Mouse (Mus musculus) neural tube, embryonic 14.5 days (tissue): ENCODE measurements around the gene Pet100. TPM values are rescaled to one million over a fixed set of nuclear protein-coding genes. Genes with fewer than 3 reads are reported as not detected.

Experiments
- ATAC-seq: fragments of 200-750 bp; cut with Nextera tagmentation; 2 replicates; pipeline ENCODE4 v1.8.0; 2017; ENCODE audit warnings: low read depth, mild to moderate bottlenecking, moderate TSS enrichment, moderate library complexity
- H3K27ac ChIP-seq: fragments of 300-500 bp; sonication (generic); 2 replicates; pipeline ENCODE4 v1.5.1; 2014; ENCODE audit warnings: low read depth, mild to moderate bottlenecking, control low read depth, low read length, moderate library complexity, mixed read lengths
- H3K27me3 ChIP-seq: fragments of 300-500 bp; sonication (generic); 2 replicates; pipeline ENCODE4 v1.6.1; 2014; ENCODE audit warnings: low read length; ENCODE audit not compliant: control insufficient read depth, insufficient read depth
- H3K36me3 ChIP-seq: fragments of 300-500 bp; sonication (generic); 2 replicates; pipeline ENCODE4 v1.6.1; 2014; ENCODE audit warnings: low read length, mixed read lengths; ENCODE audit not compliant: control insufficient read depth, insufficient read depth
- H3K4me1 ChIP-seq: fragments of 300-500 bp; sonication (generic); 2 replicates; pipeline ENCODE4 v1.6.1; 2014; ENCODE audit warnings: low read length; ENCODE audit not compliant: control insufficient read depth, insufficient read depth
- H3K4me2 ChIP-seq: fragments of 300-500 bp; sonication (generic); 2 replicates; pipeline ENCODE4 v1.6.1; 2014; ENCODE audit warnings: mild to moderate bottlenecking, low read depth, low read length, control low read depth
- H3K4me3 ChIP-seq: fragments of 300-500 bp; sonication (generic); 2 replicates; pipeline ENCODE4 v1.5.1; 2014; ENCODE audit warnings: low read depth, low read length, control low read depth, mixed read lengths
- H3K9ac ChIP-seq: fragments of 300-500 bp; sonication (generic); replicated peaks from 2 replicates; pipeline ENCODE4 v1.6.1; 2014; ENCODE audit warnings: low read depth, mild to moderate bottlenecking, control low read depth, low read length, mixed read lengths
- H3K9me3 ChIP-seq: fragments of 300-500 bp; sonication (generic); 2 replicates; pipeline ENCODE4 v1.6.1; 2016; ENCODE audit warnings: low read length; ENCODE audit not compliant: control insufficient read depth
- WGBS: fragments of 180-500 bp; shearing (Covaris S2); extraction: QIAGEN DNeasy Blood & Tissue Kit; methylation state at CpG from one replicate; pipeline ENCODE4 v1.1.7; 2014; 5-methylcytosine and 5-hydroxymethylcytosine counted together
- polyA plus RNA-seq: library from polyadenylated mRNA; unstranded; fragments of >200 nt; fragmentation: Nextera tagmentation; extraction: Ambion mirVana; gene quantifications from 2 replicates; pipeline ENCODE4 v1.2.1, GENCODE M21; 2014

Pet100 gene
- polyA plus RNA-seq, 1 experiment from 2014 or later, result 89.1 TPM

- Histone ChIP-seq H3K4me3 (no peak overlapping the region), H3K4me2 (no peak overlapping the region), H3K36me3 (no peaks in the 10 kb centered on the region), H3K4me1 (no peaks in the 10 kb centered on the region), H3K27me3 (no peaks in the 10 kb centered on the region), H3K27ac (no peak overlapping the region), H3K9me3 (no peaks in the 10 kb centered on the region), H3K9ac (no peak overlapping the region)
- ATAC-seq, result no peak
- WGBS, result 63% methylated on average over 5 of the region's 5 CpGs
Observed at GRCm38 (mm10) chr8:3664405-3664804, 43.1 kb downstream of the Pet100 start.

DNA sequence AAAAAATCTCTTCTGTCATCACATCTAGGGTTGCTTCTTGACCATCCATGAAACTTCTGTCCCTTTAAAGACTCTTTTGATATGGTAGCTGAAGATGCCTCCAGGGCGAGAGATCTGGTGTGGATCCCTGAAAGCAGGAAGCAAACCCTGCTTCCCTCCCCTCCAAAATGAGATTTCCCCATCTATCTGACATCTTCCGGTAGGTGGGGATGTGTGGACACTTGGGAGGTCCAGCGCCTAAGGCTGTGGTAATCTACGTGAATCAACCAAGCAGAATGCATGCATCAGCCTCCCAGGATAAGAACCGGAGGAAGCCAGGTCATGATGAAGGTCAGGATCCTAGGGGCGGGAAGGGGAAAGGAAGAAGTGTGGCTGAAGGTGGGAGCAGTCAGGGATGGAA, 44.2 kb downstream of the Pet100 start, which contains the start of gene Mcemp1:
Mcemp1 (plus strand) TSS at position 248 of the 400 bp plus-strand sequence.
- Histone ChIP-seq H3K9ac (no peak within 1 kb of the TSS), H3K4me2 (no peak within 1 kb of the TSS), H3K36me3 (no peaks in the 10 kb centered on the region), H3K27ac (no peak within 1 kb of the TSS), H3K27me3 (no peaks in the 10 kb centered on the region), H3K4me3 (no peak within 1 kb of the TSS), H3K9me3 (no peaks in the 10 kb centered on the region), H3K4me1 (no peaks in the 10 kb centered on the region)
- ATAC-seq, result no peak
- 79% methylated on average over 6 of the region's 6 CpGs for whole genome bisulfite sequencing

GRCm38 (mm10) chr8:3670388-3670787, 49.0 kb downstream of the Pet100 start:
- Histone ChIP-seq H3K27ac (no peak overlapping the region), H3K4me2 (no peak overlapping the region), H3K36me3 (no peaks in the 10 kb centered on the region), H3K4me3 (no peak overlapping the region), H3K27me3 (no peaks in the 10 kb centered on the region), H3K9ac (no peak overlapping the region), H3K9me3 (no peaks in the 10 kb centered on the region), H3K4me1 (no peaks in the 10 kb centered on the region)
- no peak for ATAC-seq
- 76% methylated on average over 2 of the region's 2 CpGs for WGBS

DNA sequence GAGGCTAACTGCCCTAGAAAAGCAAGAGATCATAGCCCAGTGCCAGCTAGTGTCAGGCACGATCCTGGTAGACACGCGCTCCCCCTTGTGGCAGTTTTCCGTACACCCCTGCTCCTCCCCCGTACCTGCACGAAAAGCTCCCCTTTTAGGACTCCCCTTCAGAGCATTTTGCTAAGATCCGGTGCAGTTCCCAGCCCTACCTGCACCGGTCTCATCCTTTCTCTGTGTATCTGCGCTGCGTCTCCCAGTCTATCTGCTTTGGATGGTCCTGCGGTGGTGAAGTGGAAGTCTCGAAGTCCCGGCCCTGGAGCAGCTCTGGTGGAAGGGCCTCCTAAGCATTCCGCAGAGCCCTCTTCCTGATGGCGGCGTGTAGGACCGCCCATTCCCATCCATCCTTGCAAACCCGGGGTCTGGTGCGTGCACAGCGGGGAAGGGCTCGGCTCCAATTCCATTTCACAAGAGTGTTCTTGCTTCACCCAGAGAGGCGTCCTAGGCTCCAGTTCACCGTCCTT, 50.7 kb downstream of the Pet100 start, which contains the start of gene Fcor:
Fcor (minus strand) TSS at position 383 of the 512 bp plus-strand sequence.
- H3K9ac ChIP-seq, result peak within 1 kb of the TSS; percentile 58
- H3K4me2 ChIP-seq, result peak within 1 kb of the TSS; percentile 63
- peak; percentile 86 for ATAC-seq
- H3K27ac ChIP-seq, result peak within 1 kb of the TSS; percentile 80
- WGBS, result under 1% methylated on average over 23 of the region's 23 CpGs
- no peaks in the 10 kb centered on the region; the same call in 1 of the 2 replicates for H3K4me1 ChIP-seq
- H3K4me3 ChIP-seq, result peak within 1 kb of the TSS; percentile 44
- no peaks in the 10 kb centered on the region for H3K36me3 ChIP-seq
- no peaks in the 10 kb centered on the region for H3K9me3 ChIP-seq
- no peaks in the 10 kb centered on the region for H3K27me3 ChIP-seq

DNA sequence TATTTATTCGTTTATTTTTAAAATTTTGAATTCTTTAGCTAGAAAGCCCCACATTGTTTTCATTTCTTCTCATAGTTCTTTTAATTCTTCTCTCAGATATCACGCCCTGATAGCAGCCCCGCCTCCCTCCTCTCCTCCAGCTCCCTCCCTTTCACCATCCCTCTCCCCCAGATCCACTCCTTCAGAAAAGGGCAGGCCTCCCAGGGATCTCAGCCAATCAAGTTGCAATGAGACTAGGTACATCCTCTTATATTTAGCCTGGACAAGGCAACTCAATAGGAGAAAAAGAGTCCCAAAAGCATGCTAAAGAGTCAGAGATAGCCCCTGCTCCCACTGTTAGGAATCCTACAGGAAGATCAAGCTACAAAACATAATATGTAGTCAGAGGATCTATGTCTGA, 53.3 kb downstream of the Pet100 start:
- Histone ChIP-seq H3K9me3 (no peaks in the 10 kb centered on the region), H3K9ac (no peak overlapping the region), H3K4me2 (no peak overlapping the region), H3K4me3 (no peak overlapping the region), H3K27me3 (no peaks in the 10 kb centered on the region), H3K27ac (no peak overlapping the region), H3K36me3 (0 out of 2 replicates have a peak, but pooled peaks cover 8% of the 10 kb centered on the region), H3K4me1 (peaks cover 9% of the 10 kb centered on the region; the same call in 1 of the 2 replicates)
- WGBS, result 61% methylated on average over 3 of the region's 3 CpGs
- no peak for ATAC-seq

Other genes with a start within 250 kb of the Pet100 start
- 11.4 and 12.3 TPM in 2 replicates for gene Arhgef18, start 228.5 kb upstream of the Pet100 start, polyA plus RNA-seq
- 2.6 TPM in 2 replicates for gene Pex11g, start 153.9 kb upstream of the Pet100 start, polyA plus RNA-seq
- gene Tex45, start 150.7 kb upstream of the Pet100 start, polyA plus RNA-seq, result 0.35 and 0.66 TPM in 2 replicates
- gene Zfp358, start 128.4 kb upstream of the Pet100 start, polyA plus RNA-seq, result 26.4 and 43.5 TPM in 2 replicates
- gene Mcoln1, start 121.1 kb upstream of the Pet100 start, polyA plus RNA-seq, result 64.9 and 86.5 TPM in 2 replicates
- 33.5 and 38.0 TPM in 2 replicates for gene Pnpla6, start 106.2 kb upstream of the Pet100 start, polyA plus RNA-seq
- gene C330021F23Rik, start 53.6 kb upstream of the Pet100 start, polyA plus RNA-seq, result 0.60 TPM in 1 of 2 replicates, not detected in the other
- 51.3 and 52.9 TPM in 2 replicates for gene Camsap3, start 34.3 kb upstream of the Pet100 start, polyA plus RNA-seq
- gene Xab2, start 232 bp upstream of the Pet100 start, polyA plus RNA-seq, result 48.0 and 48.5 TPM in 2 replicates
- gene Pcp2, start 4.0 kb downstream of the Pet100 start, polyA plus RNA-seq, result 0.18 and 0.29 TPM in 2 replicates
- gene Stxbp2, start 9.4 kb downstream of the Pet100 start, polyA plus RNA-seq, result 33.7 and 40.4 TPM in 2 replicates
- gene Retn, start 34.2 kb downstream of the Pet100 start, polyA plus RNA-seq, result 0.54 and 0.63 TPM in 2 replicates
- gene Mcemp1, start 44.2 kb downstream of the Pet100 start, polyA plus RNA-seq, result 0.27 TPM in 1 of 2 replicates, not detected in the other
- 14.2 and 27.6 TPM in 2 replicates for gene Fcor, start 50.8 kb downstream of the Pet100 start, polyA plus RNA-seq
- gene Trappc5, start 54.8 kb downstream of the Pet100 start, polyA plus RNA-seq, result 41.4 and 48.4 TPM in 2 replicates
- gene Fcer2a, start 72.6 kb downstream of the Pet100 start, polyA plus RNA-seq, result 0.15 and 0.28 TPM in 2 replicates
- not detected in 2 replicates for gene Clec4g, start 99.1 kb downstream of the Pet100 start, polyA plus RNA-seq
- not detected in 2 replicates for gene Cd209a, start 127.4 kb downstream of the Pet100 start, polyA plus RNA-seq
- gene Cd209e, start 232.8 kb downstream of the Pet100 start, polyA plus RNA-seq, result not detected in 2 replicates